Mouse (Mus musculus): ENCODE results near the gene BC030870.

BC030870 gene

GRCm38 (mm10) chr8:65129199-65129788 is at the start of gene BC030870:
Gene BC030870, minus strand, starts transcription at chr8:65129563.
- no peak for DNase-seq (ENCODE audit: low read depth, low spot score)

- DNase-seq (ENCODE audit: low read depth, low spot score): no peak
Measured at GRCm38 (mm10) chr8:65174746-65175476, 45.5 kb upstream of the BC030870 start.

- DNase-seq (ENCODE audit: low read depth, low spot score): peak; percentile 8
Measured at GRCm38 (mm10) chr8:65169184-65169583, 39.8 kb upstream of the BC030870 start.

GRCm38 (mm10) chr8:65160676-65161075 is 31.3 kb upstream of the BC030870 start:
- peak; percentile 60 for DNase-seq (ENCODE audit: low read depth, low spot score)

GRCm38 (mm10) chr8:65159096-65159748 is 29.9 kb upstream of the BC030870 start:
- DNase-seq (ENCODE audit: low read depth, low spot score): peak; percentile 54

- DNase-seq (ENCODE audit: low read depth, low spot score): peak; percentile 3
Measured at GRCm38 (mm10) chr8:65157901-65158300, 28.5 kb upstream of the BC030870 start.

GRCm38 (mm10) chr8:65138830-65139466 is 9.6 kb upstream of the BC030870 start:
- peak; percentile 15 for DNase-seq (ENCODE audit: low read depth, low spot score)

- no peak for DNase-seq (ENCODE audit: low read depth, low spot score)
Measured at GRCm38 (mm10) chr8:65126454-65126853, 2.9 kb downstream of the BC030870 start.

GRCm38 (mm10) chr8:65126014-65126413 is 3.3 kb downstream of the BC030870 start:
- DNase-seq (ENCODE audit: low read depth, low spot score): no peak

GRCm38 (mm10) chr8:65112092-65112491 is 17.3 kb downstream of the BC030870 start:
- no peak for DNase-seq (ENCODE audit: low read depth, low spot score)

GRCm38 (mm10) chr8:65110285-65110691 is 19.1 kb downstream of the BC030870 start:
- DNase-seq (ENCODE audit: low read depth, low spot score): peak; percentile 36

- no peak for DNase-seq (ENCODE audit: low read depth, low spot score)
Measured at GRCm38 (mm10) chr8:65108936-65109335, 20.4 kb downstream of the BC030870 start.

GRCm38 (mm10) chr8:65107936-65108718 is 21.2 kb downstream of the BC030870 start:
- no peak for DNase-seq (ENCODE audit: low read depth, low spot score)

- DNase-seq (ENCODE audit: low read depth, low spot score): peak; percentile 28
Measured at GRCm38 (mm10) chr8:65104041-65104440, 25.3 kb downstream of the BC030870 start.

GRCm38 (mm10) chr8:65103632-65104031 is 25.7 kb downstream of the BC030870 start:
- DNase-seq (ENCODE audit: low read depth, low spot score): no peak

GRCm38 (mm10) chr8:65099735-65100134 is 29.6 kb downstream of the BC030870 start:
- DNase-seq (ENCODE audit: low read depth, low spot score): no peak

GRCm38 (mm10) chr8:65097760-65098415 is 31.5 kb downstream of the BC030870 start:
- no peak for DNase-seq (ENCODE audit: low read depth, low spot score)

- DNase-seq (ENCODE audit: low read depth, low spot score): no peak
Measured at GRCm38 (mm10) chr8:65089781-65090180, 39.6 kb downstream of the BC030870 start.

- DNase-seq (ENCODE audit: low read depth, low spot score): no peak
Measured at GRCm38 (mm10) chr8:65088120-65088519, 41.2 kb downstream of the BC030870 start.

GRCm38 (mm10) chr8:65087711-65088110 is 41.7 kb downstream of the BC030870 start:
- no peak for DNase-seq (ENCODE audit: low read depth, low spot score)

GRCm38 (mm10) chr8:65085680-65086079 is 43.7 kb downstream of the BC030870 start:
- DNase-seq (ENCODE audit: low read depth, low spot score): no peak
